Mouse (Mus musculus) midbrain, embryonic 10.5 days (tissue): ENCODE data around the gene Cpvl. TPM values are rescaled to one million over a fixed set of nuclear protein-coding genes. Genes with fewer than 3 reads are reported as not detected.

Experiments
- DNase-seq: peaks from one replicate; pipeline ENCODE4 v3.0.0-alpha.2; 2017; ENCODE audit warnings: low spot score
- H3K27ac ChIP-seq: fragments of 300-500 bp; sonication (generic); replicated peaks from 2 replicates; pipeline ENCODE4 v1.5.1; 2016; ENCODE audit warnings: mild to moderate bottlenecking
- H3K27me3 ChIP-seq: fragments of 300-500 bp; sonication (generic); 2 replicates; pipeline ENCODE4 v1.6.1; 2016; ENCODE audit warnings: low read depth, mild to moderate bottlenecking; ENCODE audit not compliant: poor library complexity, severe bottlenecking
- H3K36me3 ChIP-seq: fragments of 300-500 bp; sonication (generic); 2 replicates; pipeline ENCODE4 v1.6.1; 2016; ENCODE audit warnings: mild to moderate bottlenecking, moderate library complexity
- H3K4me1 ChIP-seq: fragments of 300-500 bp; sonication (generic); 2 replicates; pipeline ENCODE4 v1.6.1; 2016
- H3K4me3 ChIP-seq: fragments of 300-500 bp; sonication (generic); 2 replicates; pipeline ENCODE4 v1.5.1; 2016; ENCODE audit warnings: mild to moderate bottlenecking, moderate library complexity
- H3K9me3 ChIP-seq: fragments of 300-500 bp; sonication (generic); replicated peaks from 2 replicates; pipeline ENCODE4 v1.6.1; 2016; ENCODE audit warnings: mild to moderate bottlenecking
- WGBS: fragments of 180-500 bp; shearing (Covaris S2); methylation state at CpG from one replicate; pipeline ENCODE4 v1.1.7; 2016; 5-methylcytosine and 5-hydroxymethylcytosine counted together
- polyA plus RNA-seq: library from polyadenylated mRNA; unstranded; fragments of >200 nt; fragmentation: Nextera tagmentation; extraction: Ambion mirVana; gene quantifications from 2 replicates; pipeline ENCODE4 v1.2.1, GENCODE M21; 2016

Cpvl gene
- polyA plus RNA-seq, 1 experiment from 2014 or later = 0.07 TPM

DNA sequence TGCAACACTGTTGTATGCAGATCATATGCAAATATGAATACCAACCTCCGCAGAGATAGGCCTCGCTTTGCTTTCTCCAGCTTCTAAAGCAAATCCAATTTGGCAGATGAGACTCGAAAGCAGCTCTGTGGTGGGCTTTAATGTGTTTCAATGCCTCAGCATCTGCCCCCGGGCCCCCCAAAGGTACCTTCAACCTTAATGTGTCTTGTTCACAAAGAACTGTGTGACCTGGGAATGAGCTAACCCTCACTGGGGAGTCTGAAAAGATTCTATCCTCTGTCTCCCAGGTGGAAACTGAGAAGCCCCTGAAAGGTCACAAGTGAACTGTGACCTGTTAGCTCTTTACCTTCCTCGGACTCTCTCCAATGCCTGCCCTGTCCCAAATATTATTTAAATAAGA, 11.9 kb downstream of the Cpvl start:
- Histone ChIP-seq H3K4me1 (peaks cover 41% of the 10 kb centered on the region), H3K4me3 (no peak overlapping the region), H3K27ac (no peak overlapping the region), H3K9me3 (no peaks in the 10 kb centered on the region), H3K27me3 (peaks cover 4% of the 10 kb centered on the region; the same call in 1 of the 2 replicates), H3K36me3 (no peaks in the 10 kb centered on the region)
- DNase-seq = no peak
- WGBS = 68% methylated on average over 5 of the region's 5 CpGs

DNA sequence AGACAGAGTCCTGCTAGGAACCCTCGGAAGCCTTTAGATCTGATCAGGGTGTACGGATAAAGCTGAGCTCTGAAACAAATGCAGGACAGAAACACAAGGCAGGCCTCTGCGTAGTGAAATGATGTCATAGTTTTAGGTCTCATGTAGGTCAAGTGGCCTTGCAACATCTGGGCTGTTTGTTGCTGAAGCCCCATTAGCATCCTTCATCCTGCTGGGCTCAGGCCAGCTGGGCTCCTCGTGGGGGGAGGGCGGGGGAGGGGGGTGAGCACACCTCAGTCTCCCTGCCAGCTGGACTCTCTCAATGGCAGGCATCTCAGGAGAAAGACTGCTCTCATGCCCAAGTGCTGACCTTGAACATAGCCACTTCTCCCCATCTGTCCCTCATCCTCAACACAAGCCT, 12.6 kb downstream of the Cpvl start:
- peak overlapping the region; percentile 42; the same call in 1 of the 2 replicates for H3K27ac ChIP-seq
- H3K36me3 ChIP-seq = no peaks in the 10 kb centered on the region
- H3K4me1 ChIP-seq = peaks cover 35% of the 10 kb centered on the region
- 41% methylated on average over 5 of the region's 5 CpGs for WGBS
- H3K9me3 ChIP-seq = no peaks in the 10 kb centered on the region
- peaks cover 4% of the 10 kb centered on the region; the same call in 1 of the 2 replicates for H3K27me3 ChIP-seq
- no peak for DNase-seq
- H3K4me3 ChIP-seq = no peak overlapping the region

DNA sequence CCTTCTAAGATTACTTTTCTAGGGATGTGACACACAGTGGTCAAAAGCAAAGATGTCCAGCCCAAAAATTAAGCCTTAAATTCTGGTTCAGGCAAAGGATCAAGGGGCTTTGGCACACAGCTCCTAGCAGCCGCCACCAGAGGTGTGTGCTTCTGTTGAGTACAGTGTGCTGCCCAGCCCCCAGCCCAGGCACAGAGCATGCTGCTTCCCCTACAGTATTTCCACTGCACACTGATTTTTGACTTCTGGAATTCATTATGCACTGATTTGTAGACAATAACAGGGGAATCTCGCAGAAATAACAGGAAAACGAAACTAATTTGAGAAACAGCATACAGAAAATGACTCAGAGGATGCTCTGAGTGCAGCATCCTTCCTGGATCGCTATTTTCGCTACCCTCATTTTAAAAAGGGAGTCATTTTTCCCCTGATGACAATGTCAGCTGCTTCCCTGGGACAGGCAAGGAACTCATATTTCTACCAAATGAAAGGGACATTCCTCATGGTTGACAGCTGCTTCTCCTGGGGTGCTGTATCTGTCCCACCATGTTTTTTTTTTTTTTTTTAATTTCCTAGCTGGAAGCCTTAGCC, 14.5 kb downstream of the Cpvl start:
- WGBS = 83% methylated on average over 5 of the region's 5 CpGs
- no peak for DNase-seq
- H3K27ac ChIP-seq = no peak overlapping the region
- no peaks in the 10 kb centered on the region for H3K9me3 ChIP-seq
- peaks cover 27% of the 10 kb centered on the region for H3K4me1 ChIP-seq
- H3K36me3 ChIP-seq = no peaks in the 10 kb centered on the region
- H3K4me3 ChIP-seq = no peak overlapping the region
- peaks cover 4% of the 10 kb centered on the region; the same call in 1 of the 2 replicates for H3K27me3 ChIP-seq

DNA sequence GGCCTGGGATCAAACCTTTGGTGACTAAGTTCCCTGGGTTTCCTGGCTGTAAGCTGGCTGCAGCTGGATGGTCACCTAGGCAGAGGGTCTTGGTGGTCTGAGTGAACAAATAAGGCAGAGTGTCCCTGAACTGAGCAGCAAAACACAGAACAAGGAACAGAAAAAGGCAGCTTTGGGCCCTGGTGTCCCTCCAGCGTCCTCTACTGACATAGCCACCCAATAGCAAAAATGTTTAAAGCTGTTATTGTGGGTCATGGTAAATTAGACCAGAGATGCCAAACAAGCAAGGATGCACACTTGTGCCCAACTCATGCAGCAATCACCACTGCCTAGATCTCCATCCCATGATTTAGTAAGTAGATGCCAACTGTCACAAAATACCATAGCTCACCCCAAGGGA, 16.5 kb downstream of the Cpvl start:
- Histone ChIP-seq H3K4me3 (no peak overlapping the region), H3K36me3 (no peaks in the 10 kb centered on the region), H3K9me3 (no peaks in the 10 kb centered on the region), H3K4me1 (peaks cover 23% of the 10 kb centered on the region), H3K27me3 (peaks cover 8% of the 10 kb centered on the region), H3K27ac (no peak overlapping the region)
- WGBS = 71% methylated on average over 1 of the region's 1 CpGs
- no peak for DNase-seq

DNA sequence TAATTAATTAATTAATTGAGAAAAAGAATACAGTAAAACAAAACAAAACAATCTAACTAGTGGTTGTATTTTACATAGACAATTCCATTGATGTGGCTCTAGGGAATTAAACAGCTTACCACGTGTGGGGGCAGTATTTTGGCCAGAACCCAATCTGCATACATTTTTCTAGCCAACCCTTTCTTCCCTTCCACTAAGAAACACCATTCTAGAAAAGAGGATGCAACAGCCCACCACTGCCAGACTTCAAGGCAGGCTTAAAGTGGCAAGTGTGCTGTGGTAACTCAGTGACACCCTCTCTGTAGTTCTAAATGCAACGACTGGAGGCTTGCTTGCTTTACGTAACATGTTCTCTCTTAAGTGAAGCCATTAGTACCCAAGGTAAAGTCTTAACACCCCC, 18.6 kb downstream of the Cpvl start:
- Histone ChIP-seq H3K36me3 (no peaks in the 10 kb centered on the region), H3K27ac (no peak overlapping the region), H3K4me3 (no peak overlapping the region), H3K4me1 (peaks cover 20% of the 10 kb centered on the region), H3K27me3 (peaks cover 17% of the 10 kb centered on the region), H3K9me3 (no peaks in the 10 kb centered on the region)
- no peak for DNase-seq
- 77% methylated on average over 3 of the region's 3 CpGs for WGBS

DNA sequence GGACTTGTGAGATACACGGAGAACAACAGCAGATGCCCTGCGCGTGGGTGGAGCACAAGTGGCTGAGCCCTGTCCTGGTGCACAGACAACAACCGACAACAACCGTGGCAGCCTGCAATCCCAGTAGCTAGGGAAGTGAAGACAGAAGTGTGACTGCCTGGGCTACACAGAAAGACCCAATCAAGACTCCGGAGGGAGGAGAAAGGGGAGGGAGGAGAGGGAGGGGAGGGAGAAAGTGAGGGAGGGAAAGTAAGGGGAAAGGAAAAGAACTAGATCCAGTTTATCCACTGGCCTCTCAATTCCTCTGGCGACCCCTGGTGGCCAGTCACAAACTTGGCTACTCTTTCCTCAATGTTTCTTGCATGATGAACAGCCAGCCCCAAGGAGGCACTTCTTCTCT, 20.1 kb downstream of the Cpvl start:
- Histone ChIP-seq H3K9me3 (no peaks in the 10 kb centered on the region), H3K4me3 (peak overlapping the region; percentile 29), H3K36me3 (no peaks in the 10 kb centered on the region), H3K27ac (peak overlapping the region; percentile 52; the same call in 1 of the 2 replicates), H3K4me1 (peaks cover 18% of the 10 kb centered on the region), H3K27me3 (peaks cover 21% of the 10 kb centered on the region)
- peak; percentile 85 for DNase-seq
- 13% methylated on average over 7 of the region's 7 CpGs for WGBS

DNA sequence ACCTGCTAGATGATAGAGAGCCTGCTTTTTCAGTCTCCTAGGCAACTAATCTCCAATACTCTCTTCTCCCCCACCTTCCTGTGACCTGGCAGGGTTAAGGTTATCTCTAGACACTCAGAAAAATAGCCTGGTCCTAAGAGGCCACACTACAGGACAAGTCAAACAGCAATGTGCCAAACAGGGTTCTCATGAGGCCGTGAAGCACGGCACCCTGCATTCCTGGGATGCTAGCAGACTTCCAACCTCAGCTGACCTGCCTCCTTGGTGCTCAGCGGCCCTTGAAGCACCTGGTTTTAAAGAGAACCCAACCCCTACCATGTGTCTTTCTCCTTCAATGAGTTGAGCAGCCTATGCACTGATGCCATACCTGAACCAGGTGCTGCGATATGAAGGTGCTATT, 22.0 kb downstream of the Cpvl start:
- H3K4me3 ChIP-seq = no peak overlapping the region
- no peak for DNase-seq
- WGBS = 70% methylated on average over 4 of the region's 4 CpGs
- H3K36me3 ChIP-seq = no peaks in the 10 kb centered on the region
- peaks cover 21% of the 10 kb centered on the region for H3K27me3 ChIP-seq
- H3K4me1 ChIP-seq = peaks cover 19% of the 10 kb centered on the region
- H3K27ac ChIP-seq = no peak overlapping the region
- H3K9me3 ChIP-seq = no peaks in the 10 kb centered on the region

DNA sequence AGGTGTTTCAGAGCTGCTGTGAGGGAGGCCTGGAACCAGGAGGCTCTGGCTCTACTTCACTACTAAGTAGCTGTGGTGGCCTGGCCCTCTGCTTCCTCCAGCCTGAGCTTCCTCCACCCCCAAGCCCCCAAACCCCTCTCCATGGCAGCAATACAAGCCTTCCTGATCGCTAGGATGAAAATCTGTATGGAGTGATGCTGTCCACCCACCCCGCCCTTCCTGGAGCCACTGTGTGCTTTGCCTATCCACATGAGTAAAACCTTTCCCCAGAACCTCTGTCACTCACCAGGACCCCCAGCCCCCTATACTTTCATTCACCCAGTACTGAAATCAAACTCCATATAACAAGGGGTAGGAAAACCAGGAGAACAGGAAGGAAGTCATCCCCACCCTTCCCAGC, 22.6 kb downstream of the Cpvl start:
- Histone ChIP-seq H3K27me3 (peaks cover 21% of the 10 kb centered on the region), H3K4me1 (peaks cover 26% of the 10 kb centered on the region), H3K27ac (no peak overlapping the region), H3K4me3 (no peak overlapping the region), H3K36me3 (no peaks in the 10 kb centered on the region), H3K9me3 (no peaks in the 10 kb centered on the region)
- no peak for DNase-seq
- 91% methylated on average over 2 of the region's 2 CpGs for WGBS

DNA sequence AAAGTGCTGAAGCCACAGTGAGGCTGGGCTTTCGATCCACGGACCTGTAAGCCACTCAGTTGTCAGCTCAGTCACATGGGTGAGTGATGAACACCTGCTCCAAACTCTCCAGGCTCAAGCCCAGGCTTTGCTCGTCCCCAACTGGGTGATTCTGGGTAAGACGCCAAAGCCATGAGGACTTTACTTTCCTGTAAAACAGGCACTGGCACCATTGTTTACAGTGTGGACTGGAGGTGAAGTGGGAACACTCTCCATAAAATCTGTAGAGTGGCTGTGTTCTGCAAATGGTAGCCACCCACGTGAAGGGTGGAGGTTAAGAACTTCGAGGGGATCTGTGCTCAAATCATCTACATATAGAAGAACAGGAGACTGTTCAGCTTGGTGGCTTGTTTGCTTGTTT, 23.2 kb downstream of the Cpvl start:
- no peak overlapping the region for H3K27ac ChIP-seq
- no peaks in the 10 kb centered on the region for H3K9me3 ChIP-seq
- no peaks in the 10 kb centered on the region for H3K36me3 ChIP-seq
- H3K4me1 ChIP-seq = peaks cover 32% of the 10 kb centered on the region
- DNase-seq = no peak
- WGBS = 84% methylated on average over 6 of the region's 6 CpGs
- no peak overlapping the region for H3K4me3 ChIP-seq
- peaks cover 21% of the 10 kb centered on the region for H3K27me3 ChIP-seq

DNA sequence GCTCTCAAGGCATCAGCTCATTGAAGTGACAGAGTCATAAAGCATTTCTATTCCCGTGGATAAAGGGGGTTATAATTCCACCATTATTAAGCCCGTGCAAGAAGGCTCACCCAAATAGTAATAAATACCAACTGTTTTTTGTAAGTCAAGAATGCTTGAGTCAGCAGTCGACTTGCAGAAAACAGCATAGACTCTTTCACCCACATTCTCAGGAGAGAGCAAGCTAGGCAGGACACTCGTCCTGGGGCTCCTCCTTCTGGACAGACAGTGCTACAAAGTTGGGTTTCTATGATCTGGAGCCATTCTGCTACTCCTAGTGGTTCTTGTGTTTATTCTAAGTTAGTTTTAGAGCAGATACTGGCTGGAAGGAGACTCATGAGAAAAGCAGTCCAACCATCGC, 24.4 kb downstream of the Cpvl start:
- Histone ChIP-seq H3K27me3 (peaks cover 21% of the 10 kb centered on the region), H3K4me3 (no peak overlapping the region), H3K4me1 (peaks cover 34% of the 10 kb centered on the region), H3K36me3 (no peaks in the 10 kb centered on the region), H3K9me3 (no peaks in the 10 kb centered on the region), H3K27ac (no peak overlapping the region)
- DNase-seq = no peak
- 62% methylated on average over 5 of the region's 5 CpGs for WGBS

DNA sequence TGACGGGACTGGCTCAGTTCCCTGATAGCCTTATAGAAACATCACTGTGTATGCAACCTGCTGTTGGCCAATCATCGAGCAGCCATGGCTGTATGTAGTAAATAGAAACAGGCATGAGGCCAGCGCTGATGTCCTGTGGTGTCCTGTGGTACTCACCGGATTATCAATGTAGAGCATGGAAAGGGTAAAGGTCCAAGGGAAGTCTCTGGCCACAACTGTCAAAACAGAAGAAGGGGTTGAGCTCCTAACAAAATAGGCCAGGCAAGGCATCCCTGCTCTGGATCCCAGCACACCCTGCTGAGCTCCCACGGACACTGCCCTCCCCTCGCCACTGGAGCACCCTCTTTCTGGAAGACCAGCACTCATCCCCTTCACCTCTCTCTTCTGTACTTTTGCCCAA, 25.1 kb downstream of the Cpvl start:
- 87% methylated on average over 6 of the region's 6 CpGs for WGBS
- H3K27ac ChIP-seq = no peak overlapping the region
- H3K4me3 ChIP-seq = no peak overlapping the region
- peaks cover 34% of the 10 kb centered on the region for H3K4me1 ChIP-seq
- no peak for DNase-seq
- H3K36me3 ChIP-seq = no peaks in the 10 kb centered on the region
- H3K9me3 ChIP-seq = no peaks in the 10 kb centered on the region
- peaks cover 21% of the 10 kb centered on the region for H3K27me3 ChIP-seq

DNA sequence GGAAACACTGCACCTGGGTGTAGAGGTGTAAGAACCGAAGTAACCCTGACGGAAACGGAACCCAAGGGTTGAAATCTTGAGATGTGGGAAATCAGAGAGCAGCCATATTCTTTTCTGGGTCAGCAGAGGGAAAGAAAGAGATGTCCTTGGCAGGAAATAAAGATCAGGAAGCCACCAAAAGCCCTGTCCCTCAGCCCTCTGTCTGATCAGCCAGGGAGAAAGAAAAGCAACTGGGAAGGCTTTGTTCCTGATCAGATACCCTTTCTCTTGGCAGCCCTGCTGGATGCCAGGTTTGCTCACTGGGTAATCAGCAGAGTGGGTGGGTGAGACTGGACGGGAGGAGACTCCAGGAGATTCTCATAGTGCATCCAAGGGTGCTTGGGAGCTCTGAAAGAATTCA, 27.1 kb downstream of the Cpvl start:
- H3K36me3 ChIP-seq = no peaks in the 10 kb centered on the region
- peaks cover 28% of the 10 kb centered on the region for H3K4me1 ChIP-seq
- peaks cover 11% of the 10 kb centered on the region for H3K27me3 ChIP-seq
- no peaks in the 10 kb centered on the region for H3K9me3 ChIP-seq
- H3K27ac ChIP-seq = no peak overlapping the region
- WGBS = 61% methylated on average over 4 of the region's 4 CpGs
- no peak overlapping the region for H3K4me3 ChIP-seq
- DNase-seq = no peak

DNA sequence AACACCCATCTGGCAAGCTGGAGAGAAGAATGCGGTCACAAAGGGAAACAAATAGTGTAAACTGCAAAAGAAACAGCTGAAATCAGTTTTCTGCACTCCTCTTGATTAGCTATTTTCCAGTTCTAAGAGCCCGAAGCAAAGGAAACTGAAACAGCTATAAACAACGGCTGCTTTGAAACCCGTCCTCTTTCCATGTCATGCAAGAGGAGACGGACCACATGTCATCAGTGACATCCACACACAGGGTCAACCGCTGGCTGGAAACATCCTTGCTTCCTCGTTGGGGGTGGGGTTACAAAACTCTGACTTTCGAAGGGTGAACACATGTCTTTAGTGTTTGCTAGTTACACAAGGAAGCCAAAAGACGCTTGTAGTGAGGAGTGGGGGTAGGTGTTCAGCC, 27.6 kb downstream of the Cpvl start:
- 75% methylated on average over 9 of the region's 9 CpGs for WGBS
- no peak overlapping the region for H3K4me3 ChIP-seq
- H3K4me1 ChIP-seq = peaks cover 23% of the 10 kb centered on the region
- H3K9me3 ChIP-seq = no peaks in the 10 kb centered on the region
- DNase-seq = no peak
- H3K27ac ChIP-seq = no peak overlapping the region
- peaks cover 16% of the 10 kb centered on the region for H3K27me3 ChIP-seq
- no peaks in the 10 kb centered on the region for H3K36me3 ChIP-seq
